Mouse (Mus musculus): ENCODE data around the gene Limk2.

Limk2 gene

GRCm38 (mm10) chr11:3334141-3334710 lies 74.8 kb downstream of the Limk2 start:
- in situ Hi-C loops (cut with MseI, MboI), result no loop called here

- in situ Hi-C loops (cut with MseI, MboI), result no loop called here
Observed at GRCm38 (mm10) chr11:3333111-3333695, 75.8 kb downstream of the Limk2 start.

DNA sequence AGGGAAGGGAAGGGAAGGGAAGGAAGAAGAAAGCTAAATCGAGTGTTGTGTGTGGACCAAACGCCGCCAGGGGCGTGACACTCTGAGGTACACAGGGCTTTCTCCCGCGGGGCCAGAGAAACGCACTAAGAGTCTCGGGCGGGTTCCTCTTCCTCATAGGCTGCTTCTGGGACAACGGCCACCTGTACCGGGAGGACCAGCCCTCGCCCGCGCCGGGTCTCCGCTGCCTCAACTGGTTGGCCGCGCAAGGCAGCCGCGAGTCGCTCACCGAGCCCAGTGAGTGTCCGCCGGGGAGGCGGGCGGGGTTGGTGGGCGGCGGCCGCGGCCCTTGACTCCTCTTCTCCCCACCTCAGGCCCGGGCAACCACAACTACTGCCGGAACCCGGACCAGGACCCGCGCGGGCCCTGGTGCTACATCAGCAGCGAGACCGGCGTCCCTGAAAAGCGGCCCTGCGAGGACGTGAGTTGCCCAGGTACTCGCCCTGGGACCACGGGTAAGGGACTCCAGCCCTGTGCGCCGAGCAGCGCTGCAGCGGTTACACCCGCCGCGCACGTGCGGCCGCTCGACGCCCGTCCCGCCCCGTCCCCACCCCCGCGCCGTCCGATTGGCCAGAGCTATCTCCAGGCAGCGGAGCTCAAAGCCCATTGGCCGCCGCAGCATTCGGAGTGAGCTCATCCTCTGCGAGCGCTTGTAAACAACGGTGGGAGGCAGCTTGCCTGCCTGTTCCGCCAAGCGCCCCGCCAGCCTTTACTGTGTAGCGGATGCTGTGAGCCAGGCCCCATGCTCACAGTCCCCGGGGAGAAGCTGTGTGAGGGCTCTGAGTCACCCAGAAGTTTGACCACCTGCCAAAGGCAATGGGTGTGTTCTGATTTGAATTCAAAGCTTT lies 77.0 kb downstream of the Limk2 start:
- in situ Hi-C loops (cut with MseI, MboI), result no loop called here

GRCm38 (mm10) chr11:3330991-3331750 lies 77.8 kb downstream of the Limk2 start:
- in situ Hi-C loops (cut with MseI, MboI), result no loop called here

- in situ Hi-C loops (cut with MseI, MboI), result no loop called here
Observed at GRCm38 (mm10) chr11:3330566-3330965, 78.4 kb downstream of the Limk2 start.

- in situ Hi-C loops (cut with MseI, MboI), result no loop called here
Observed at GRCm38 (mm10) chr11:3329891-3330451, 79.0 kb downstream of the Limk2 start, which contains the start of gene Pik3ip1. Gene Pik3ip1, plus strand, starts transcription at chr11:3330401.

DNA sequence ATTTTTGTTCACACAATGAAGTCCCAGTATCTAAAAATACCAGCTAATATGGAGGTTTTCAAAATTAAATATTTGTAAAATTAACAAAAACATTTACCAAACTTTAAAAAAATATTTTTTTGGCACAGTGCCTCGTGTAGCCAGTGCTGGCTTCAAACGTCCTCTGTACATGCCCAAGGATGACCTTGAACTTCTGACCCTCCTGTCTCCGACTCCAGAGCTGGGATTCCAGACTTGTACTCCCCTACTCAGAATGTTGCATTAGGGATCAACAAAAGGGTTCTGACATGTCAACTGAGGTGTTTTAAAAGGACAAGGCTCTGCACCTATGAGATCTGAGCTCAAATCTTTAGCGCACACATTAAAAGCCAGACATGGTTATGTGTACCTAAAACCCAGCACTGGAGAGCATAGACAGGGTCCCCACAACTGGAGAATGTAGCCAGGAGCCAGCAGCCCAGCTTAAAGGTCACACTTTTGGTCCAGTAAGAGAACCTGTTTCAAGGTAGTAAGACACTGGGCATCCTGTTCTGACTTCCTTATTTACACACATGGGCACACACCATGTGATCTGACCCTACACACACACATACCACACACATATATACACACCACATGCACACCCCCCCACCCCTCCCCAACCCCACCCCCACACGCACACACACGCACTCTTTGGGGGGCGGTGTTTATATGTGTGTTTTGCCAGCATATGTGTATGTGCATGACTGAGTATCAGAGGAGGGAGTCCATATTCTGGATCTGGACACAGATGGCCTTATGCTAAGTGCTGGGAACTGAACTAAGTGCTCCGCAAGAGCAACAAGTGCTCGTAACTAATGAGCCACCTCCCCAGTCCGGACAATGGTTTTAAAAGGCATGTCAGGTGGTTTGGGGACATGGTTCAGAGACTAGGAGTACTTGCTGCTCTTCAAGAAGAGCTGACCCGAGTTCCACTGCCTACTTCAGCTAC lies 79.9 kb downstream of the Limk2 start:
- in situ Hi-C loops (cut with MseI, MboI), result no loop called here

- in situ Hi-C loops (cut with MseI, MboI), result no loop called here
Observed at GRCm38 (mm10) chr11:3328271-3328670, 80.7 kb downstream of the Limk2 start.

- in situ Hi-C loops (cut with MseI, MboI), result no loop called here
Observed at GRCm38 (mm10) chr11:3318286-3318685, 90.7 kb downstream of the Limk2 start.

DNA sequence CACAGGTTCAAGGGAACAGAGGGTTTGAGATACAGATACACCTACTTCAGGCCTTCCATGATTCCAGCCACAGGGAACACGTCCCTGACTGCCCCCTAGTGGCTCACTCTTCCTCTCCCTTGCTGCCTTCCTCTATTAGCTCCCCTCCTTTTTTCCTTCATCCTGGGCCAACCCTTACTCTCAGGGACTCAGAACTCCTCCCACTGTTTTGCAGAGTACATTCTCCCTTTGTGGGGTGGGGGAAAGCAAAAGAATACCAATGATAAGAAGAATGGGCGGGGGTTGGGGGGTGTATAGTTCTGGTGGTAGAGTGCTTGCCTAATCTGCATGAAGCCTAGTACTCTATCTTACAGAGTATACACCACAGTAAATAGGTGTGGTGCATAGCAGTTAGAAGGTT lies 94.8 kb downstream of the Limk2 start:
- in situ Hi-C loops (cut with MseI, MboI), result no loop called here

DNA sequence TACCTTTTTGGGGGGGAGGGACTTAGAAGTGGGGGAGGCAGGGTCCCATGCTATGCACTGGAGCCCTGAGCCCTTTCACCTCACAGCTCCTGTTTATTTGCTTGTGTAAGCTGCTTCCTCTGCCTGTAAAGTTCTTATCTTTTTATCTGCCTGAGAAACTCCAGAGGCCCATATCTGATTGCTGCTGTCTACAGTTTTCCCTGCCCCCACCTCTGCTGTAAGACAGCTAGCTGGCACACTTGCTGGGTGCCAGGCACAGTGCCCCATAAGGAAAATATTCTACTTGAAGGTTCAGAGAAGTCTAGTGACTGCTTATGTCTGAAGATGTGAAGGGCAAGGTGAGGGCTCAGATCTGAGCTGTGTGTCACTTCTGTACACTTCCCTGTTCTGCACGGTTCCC lies 95.7 kb downstream of the Limk2 start:
- in situ Hi-C loops (cut with MseI, MboI), result no loop called here

DNA sequence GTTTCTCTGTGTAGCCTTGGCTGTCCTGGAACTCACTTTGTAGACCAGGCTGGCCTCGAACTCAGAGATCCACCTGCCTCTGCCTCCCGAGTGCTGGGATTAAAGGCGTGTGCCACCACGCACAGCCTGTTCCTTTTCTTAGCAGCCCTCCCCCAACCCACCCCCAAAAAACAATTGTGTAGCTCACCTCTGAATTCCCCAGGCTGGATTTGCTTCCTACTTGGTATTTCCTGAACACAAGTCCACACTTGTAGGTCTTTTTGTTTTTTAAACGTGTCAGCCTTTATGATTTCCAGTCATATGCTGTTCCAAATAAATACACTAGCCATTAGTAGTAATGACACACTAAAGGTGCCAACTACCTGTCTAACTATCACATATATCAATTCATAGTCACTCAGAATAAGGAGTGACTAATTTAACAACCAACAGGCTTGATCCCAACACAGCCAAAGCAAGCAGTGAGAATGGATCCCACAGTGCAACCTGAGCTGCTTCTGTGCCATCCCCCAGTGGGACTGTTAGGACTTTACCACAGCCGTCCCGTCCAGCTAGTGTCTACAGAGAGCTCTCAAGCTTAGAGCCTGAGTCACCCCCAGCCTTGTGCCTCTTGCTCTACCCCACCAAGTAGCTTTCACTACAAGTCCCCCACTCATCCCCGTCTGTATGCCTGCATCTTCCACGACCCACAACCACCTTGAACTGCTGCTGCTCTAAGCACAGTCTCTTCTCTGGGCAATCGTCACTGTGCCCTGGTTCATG lies 97.2 kb downstream of the Limk2 start:
- in situ Hi-C loops (cut with MseI, MboI), result no loop called here

GRCm38 (mm10) chr11:3310789-3311585 lies 98.0 kb downstream of the Limk2 start:
- in situ Hi-C loops (cut with MseI, MboI), result no loop called here

DNA sequence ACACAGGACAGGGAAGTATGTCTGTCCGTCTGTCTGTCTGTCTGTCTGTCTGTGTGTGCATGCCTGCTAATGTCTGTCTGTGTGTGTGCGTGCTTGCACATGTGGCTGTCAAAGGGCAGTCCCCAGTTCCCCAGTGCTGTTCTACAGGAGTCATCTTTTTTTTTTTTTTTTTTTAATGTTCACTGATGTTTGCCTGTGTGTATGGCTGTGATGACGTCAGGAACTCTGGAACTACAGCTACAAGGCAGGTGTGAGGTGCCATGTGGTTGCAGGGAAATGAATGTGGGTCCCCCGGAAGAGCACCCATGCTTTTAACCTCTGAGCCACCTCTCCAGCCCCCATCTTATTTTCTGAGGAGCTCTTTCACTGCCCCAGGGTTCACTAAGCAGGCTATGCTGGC lies 99.1 kb downstream of the Limk2 start:
- in situ Hi-C loops (cut with MseI, MboI), result no loop called here

DNA sequence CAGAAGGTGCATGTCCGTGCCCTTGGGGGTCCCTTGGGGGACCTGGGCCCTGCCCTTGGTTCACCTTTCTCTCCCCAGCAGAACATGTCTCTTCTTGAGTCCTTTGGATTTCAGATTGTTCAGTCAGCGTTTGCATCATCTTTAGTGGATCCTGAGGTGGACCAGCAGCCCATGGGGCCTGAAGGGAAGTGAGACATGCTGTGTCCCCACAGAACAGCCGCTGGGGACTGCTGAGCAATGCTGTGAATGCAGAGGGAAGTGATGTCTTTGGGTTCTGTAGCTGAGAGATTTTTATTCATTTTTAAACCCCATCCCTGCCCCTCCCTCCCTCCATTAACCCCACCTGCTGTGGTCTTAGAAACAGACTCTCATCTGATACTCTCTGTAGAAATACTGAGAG lies 101.1 kb downstream of the Limk2 start:
- in situ Hi-C loops (cut with MseI, MboI), result no loop called here

- in situ Hi-C loops (cut with MseI, MboI), result no loop called here
Observed at GRCm38 (mm10) chr11:3305821-3306220, 103.2 kb downstream of the Limk2 start.

GRCm38 (mm10) chr11:3302792-3303191 lies 106.2 kb downstream of the Limk2 start:
- in situ Hi-C loops (cut with MseI, MboI), result no loop called here

- in situ Hi-C loops (cut with MseI, MboI), result no loop called here
Observed at GRCm38 (mm10) chr11:3302385-3302784, 106.6 kb downstream of the Limk2 start.

- in situ Hi-C loops (cut with MseI, MboI), result no loop called here
Observed at GRCm38 (mm10) chr11:3301075-3301474, 107.9 kb downstream of the Limk2 start.

Data from mouse trophoblast stem cell (cell line).